Mouse (Mus musculus): ENCODE results near the gene Irx6. TPM values are rescaled to one million over a fixed set of nuclear protein-coding genes. Genes with fewer than 3 reads are reported as not detected.

Gene Irx6
- total and polyA plus RNA-seq, 2 experiments, result not detected

- no peaks in the 10 kb centered on the region for H3K36me3 ChIP-seq (ENCODE audit: control insufficient read depth, insufficient read depth, low read length)
- no peak for TF ChIP-seq CTCF (IDR thresholded peaks at IDR 0.05; ENCODE audit: low read depth, low read length)
- TF ChIP-seq POLR2A (IDR thresholded peaks at IDR 0.05; ENCODE audit: extremely low read depth, insufficient read depth, low read length), result no peak
- no peaks in the 10 kb centered on the region for H3K4me1 ChIP-seq (ENCODE audit: control insufficient read depth, insufficient read depth, low read length)
- no peak for DNase-seq (ENCODE audit: extremely low read depth, low read depth, low spot score)
- H3K9ac ChIP-seq (ENCODE audit: low read depth, low read length), result no peak overlapping the region
- no peak overlapping the region for H3K4me3 ChIP-seq (ENCODE audit: insufficient read depth, low read depth, low read length)
- H3K79me2 ChIP-seq (ENCODE audit: control insufficient read depth, insufficient read depth, low read length), result no peaks in the 10 kb centered on the region
- no peaks in the 10 kb centered on the region for H3K27me3 ChIP-seq (ENCODE audit: control insufficient read depth, insufficient read depth, low read length)
- no peak overlapping the region for H3K27ac ChIP-seq (replicated peaks; ENCODE audit: insufficient read depth, low read depth, low read length)
- WGBS, result 61% methylated on average over 7 of the region's 7 CpGs
Observed at GRCm38 (mm10) chr8:92723947-92724346, 49.9 kb downstream of the Irx6 start.

- no peaks in the 10 kb centered on the region for H3K4me1 ChIP-seq (ENCODE audit: control insufficient read depth, insufficient read depth, low read length)
- 71% methylated on average over 8 of the region's 8 CpGs for WGBS
- TF ChIP-seq CTCF (IDR thresholded peaks at IDR 0.05; ENCODE audit: low read depth, low read length) (no peak), POLR2A (IDR thresholded peaks at IDR 0.05; ENCODE audit: extremely low read depth, insufficient read depth, low read length) (no peak)
- no peak overlapping the region for H3K9ac ChIP-seq (ENCODE audit: low read depth, low read length)
- DNase-seq (ENCODE audit: extremely low read depth, low read depth, low spot score), result no peak
- no peaks in the 10 kb centered on the region for H3K36me3 ChIP-seq (ENCODE audit: control insufficient read depth, insufficient read depth, low read length)
- no peak overlapping the region for H3K4me3 ChIP-seq (ENCODE audit: insufficient read depth, low read depth, low read length)
- no peaks in the 10 kb centered on the region for H3K27me3 ChIP-seq (ENCODE audit: control insufficient read depth, insufficient read depth, low read length)
- H3K27ac ChIP-seq (replicated peaks; ENCODE audit: insufficient read depth, low read depth, low read length), result no peak overlapping the region
- H3K79me2 ChIP-seq (ENCODE audit: control insufficient read depth, insufficient read depth, low read length), result no peaks in the 10 kb centered on the region
Observed at GRCm38 (mm10) chr8:92724359-92724758, 50.3 kb downstream of the Irx6 start.

Other genes with a start within 250 kb of the Irx6 start
- 1.9 TPM in 2 replicates for gene Mmp2, start 153.0 kb downstream of the Irx6 start, total RNA-seq (2014; rRNA removed)
- gene Mmp2, start 153.0 kb downstream of the Irx6 start, polyA plus RNA-seq (2012; rRNA removed), result 4.1 and 4.4 TPM in 2 replicates
- gene Lpcat2, start 181.1 kb downstream of the Irx6 start, total RNA-seq (2014; rRNA removed), result 2.5 and 2.7 TPM in 2 replicates
- gene Lpcat2, start 181.1 kb downstream of the Irx6 start, polyA plus RNA-seq (2012; rRNA removed), result 0.39 and 0.82 TPM in 2 replicates
- 0.27 and 0.28 TPM in 2 replicates for gene Capns2, start 227.1 kb downstream of the Irx6 start, total RNA-seq (2014; rRNA removed)
- not detected in 2 replicates for gene Capns2, start 227.1 kb downstream of the Irx6 start, polyA plus RNA-seq (2012; rRNA removed)